Mouse (Mus musculus): ENCODE measurements at regions not wholly inside any gene's neighbourhood (a gene's known extent, or its start where the extent isn't known, plus 50 kb on each side); places are given as distances from the start of the nearest gene placed in this dataset.

- no peak for DNase-seq (ENCODE audit: low read depth, low spot score)
Observed at GRCm38 (mm10) chr12:49945628-49946220, 560.8 kb downstream of the Gm43517 start.

DNA sequence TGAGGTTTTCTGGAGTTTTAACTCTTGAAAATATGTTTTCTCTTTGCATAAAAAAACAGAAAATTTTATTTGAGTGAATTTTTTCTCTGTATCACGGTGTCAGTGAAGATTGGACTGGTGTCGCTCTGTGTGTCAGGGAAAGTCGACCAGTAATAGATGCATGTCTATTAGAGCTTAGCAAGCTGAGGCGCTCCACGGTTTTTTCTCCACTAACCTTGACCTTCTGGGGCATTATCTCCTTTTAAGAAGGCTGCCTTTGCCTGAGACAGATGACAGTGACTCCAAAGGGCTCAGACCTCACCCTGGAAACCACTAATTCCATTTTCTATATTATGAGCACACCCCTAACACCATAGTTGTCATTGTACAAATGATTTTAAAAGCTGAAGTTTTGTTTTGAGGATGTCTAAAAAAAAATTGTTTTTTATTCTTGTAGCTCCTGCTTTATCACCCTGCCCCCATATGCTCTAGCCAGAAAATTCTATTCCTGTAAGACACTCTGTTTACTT is 561.8 kb downstream of the Gm43517 start:
- no peak for DNase-seq (ENCODE audit: low read depth, low spot score)

DNA sequence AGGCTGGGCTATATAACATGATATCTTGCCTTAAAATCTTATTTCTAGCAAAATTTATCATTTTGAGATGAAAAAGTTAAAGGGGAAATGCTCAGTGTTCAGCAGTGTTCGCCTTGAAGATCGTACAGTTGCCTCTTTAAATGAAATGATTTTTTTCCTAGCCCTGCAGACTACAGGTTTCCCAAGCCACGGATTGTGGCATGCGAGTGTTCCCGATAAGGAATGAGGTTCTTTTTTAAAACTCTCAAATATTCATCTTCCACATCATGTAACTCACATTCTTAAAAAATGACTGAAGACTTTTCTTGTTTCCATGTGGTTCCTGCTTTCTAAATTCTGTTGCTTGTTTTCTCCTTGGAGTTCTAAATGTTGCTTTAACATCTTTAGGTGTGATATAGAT is 566.0 kb downstream of the Gm43517 start:
- no peak for DNase-seq (ENCODE audit: low read depth, low spot score)

- peak; percentile 9 for DNase-seq (ENCODE audit: low read depth, low spot score)
Observed at GRCm38 (mm10) chr12:49951821-49952220, 566.8 kb downstream of the Gm43517 start.

- DNase-seq (ENCODE audit: low read depth, low spot score) = no peak
Observed at GRCm38 (mm10) chr12:49968072-49968471, 583.1 kb downstream of the Gm43517 start.

DNA sequence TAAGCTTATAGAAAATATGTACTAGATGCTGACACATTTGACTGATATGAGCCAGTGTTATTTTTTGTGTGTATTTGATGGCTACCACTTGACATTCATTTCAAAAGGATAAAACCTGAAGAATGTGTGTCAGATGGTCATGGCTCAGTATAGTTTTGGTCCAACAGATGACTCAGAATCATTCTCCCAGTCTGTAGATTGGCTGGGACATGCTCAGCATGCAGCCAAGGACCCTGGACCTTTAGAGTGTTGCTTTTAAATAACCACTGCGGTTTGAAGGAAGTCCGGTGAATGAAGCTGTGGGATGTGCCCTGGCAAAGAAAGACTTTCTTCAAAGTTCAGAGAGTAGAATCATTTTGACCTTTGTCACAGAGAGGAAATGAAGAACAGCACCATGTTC is 584.6 kb downstream of the Gm43517 start:
- no peak for DNase-seq (ENCODE audit: low read depth, low spot score)

GRCm38 (mm10) chr12:49974591-49975323 is 589.8 kb downstream of the Gm43517 start:
- no peak for DNase-seq (ENCODE audit: low read depth, low spot score)

- DNase-seq (ENCODE audit: low read depth, low spot score) = no peak
Observed at GRCm38 (mm10) chr12:49975553-49975952, 590.6 kb downstream of the Gm43517 start.

DNA sequence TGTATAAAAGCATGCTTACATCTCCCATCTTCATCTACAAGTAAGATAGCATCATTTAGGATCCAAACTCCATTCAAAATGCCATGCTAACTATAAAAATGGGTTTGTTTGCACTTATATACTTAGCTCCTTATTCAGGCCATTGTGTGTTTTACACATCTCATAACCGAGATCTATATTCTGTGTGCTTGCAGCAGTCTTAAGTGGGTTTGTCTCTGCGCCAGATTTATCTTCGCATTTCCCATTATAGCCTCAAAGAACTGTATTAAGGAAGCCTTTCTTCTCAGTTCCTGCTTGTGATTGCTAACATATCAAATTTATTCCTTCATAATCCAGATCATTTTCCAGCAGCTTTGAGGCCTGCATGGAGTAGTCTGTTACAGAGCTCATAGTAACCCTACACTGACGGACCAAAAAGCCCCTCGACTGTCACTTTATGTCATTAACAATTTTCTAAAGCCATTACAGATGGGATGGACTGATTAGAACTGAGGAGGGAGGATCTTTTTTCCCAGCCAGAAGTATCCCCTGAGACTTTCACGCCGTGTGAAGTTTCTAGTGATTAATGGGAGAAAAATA is 607.6 kb downstream of the Gm43517 start:
- DNase-seq (ENCODE audit: low read depth, low spot score) = no peak

DNA sequence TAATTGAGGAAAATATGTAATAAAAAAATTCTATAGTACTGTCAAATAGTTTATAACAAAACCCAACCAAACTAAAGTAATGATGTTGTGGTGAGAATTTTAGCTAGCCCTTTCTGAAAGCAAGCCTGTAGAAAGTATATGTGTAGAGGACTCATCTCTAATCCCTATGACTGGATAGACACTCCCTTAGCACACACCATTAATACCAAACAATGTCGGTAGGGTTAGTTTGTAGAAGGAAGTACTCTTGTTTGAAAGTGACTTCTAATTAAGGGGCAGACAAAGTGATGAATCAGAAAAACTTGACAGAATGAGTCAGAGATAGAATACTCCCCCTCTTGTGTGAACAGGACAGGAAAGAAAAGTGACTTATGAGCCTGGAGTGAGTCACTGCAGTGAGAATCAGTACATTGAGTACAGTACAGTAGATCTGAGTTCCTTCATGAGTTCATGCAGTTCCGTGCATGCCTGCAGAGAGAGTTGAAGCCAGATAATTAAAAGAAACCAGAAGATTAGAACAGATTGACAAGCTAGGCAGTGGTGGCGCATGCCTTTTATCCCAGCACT is 610.0 kb downstream of the Prkd1 start:
- no peak for DNase-seq (ENCODE audit: low read depth, low spot score)

- no peak for DNase-seq (ENCODE audit: low read depth, low spot score)
Observed at GRCm38 (mm10) chr12:50061286-50061685, 587.6 kb downstream of the Prkd1 start.

GRCm38 (mm10) chr12:50066394-50066793 is 582.5 kb downstream of the Prkd1 start:
- no peak for DNase-seq (ENCODE audit: low read depth, low spot score)

DNA sequence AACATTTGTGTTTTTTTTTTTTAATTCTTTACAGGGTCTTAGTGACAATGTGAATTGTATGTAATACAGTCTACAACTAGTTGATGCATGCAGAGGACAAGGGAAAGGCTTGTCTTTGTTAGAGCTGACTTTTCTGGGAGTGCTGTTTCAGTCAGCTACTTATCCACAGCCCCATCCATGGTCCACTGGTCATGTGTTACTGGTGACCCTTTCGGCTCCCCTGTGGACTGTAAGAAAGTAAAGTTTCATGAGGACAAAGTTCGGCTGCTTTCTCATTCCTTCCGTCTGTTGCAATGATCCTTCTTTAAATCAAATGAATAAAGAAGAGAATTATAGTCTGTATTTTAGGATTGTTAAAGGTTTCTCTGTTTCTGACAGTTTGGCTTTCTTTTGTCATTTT is 577.1 kb downstream of the Prkd1 start:
- no peak for DNase-seq (ENCODE audit: low read depth, low spot score)

GRCm38 (mm10) chr12:50072359-50072758 is 576.5 kb downstream of the Prkd1 start:
- DNase-seq (ENCODE audit: low read depth, low spot score) = no peak

DNA sequence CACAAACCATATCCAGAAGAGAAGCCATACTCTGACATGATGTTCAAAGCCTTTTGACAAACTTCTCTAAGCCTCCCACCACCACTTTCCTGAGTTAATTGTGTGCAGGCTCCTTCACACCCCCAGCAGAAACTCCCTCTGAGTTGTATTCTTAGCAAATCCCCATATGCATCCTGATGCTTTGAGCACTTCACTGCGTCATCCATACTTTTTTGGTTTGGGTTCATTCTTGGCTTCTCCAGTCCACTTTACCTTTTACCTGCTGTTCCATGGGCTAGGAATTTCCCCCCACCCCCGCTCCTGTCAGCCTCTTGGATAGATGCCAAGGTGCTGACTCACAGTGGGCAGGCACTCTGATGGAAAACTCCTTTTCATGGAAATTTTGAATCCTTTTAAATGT is 575.2 kb downstream of the Prkd1 start:
- no peak for DNase-seq (ENCODE audit: low read depth, low spot score)

DNA sequence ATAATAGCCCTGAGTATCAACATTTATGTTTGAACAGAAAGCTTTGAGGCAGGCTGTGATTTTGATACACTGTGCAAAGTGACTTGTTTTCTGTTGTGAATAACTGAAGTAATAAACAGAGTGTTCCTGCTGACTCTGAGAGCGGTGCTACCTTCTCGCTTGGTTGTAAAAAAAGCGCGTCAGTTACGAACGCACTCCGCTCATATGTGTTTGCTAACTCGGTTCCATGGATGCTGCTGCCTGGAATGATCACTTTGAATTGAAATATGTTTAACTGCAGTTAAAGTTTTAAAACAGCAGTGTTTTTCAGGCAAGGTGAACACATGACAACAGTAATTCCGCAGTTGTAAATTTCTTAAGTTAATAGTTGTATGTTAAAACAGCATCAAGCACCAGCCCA is 567.7 kb downstream of the Prkd1 start:
- DNase-seq (ENCODE audit: low read depth, low spot score) = no peak

DNA sequence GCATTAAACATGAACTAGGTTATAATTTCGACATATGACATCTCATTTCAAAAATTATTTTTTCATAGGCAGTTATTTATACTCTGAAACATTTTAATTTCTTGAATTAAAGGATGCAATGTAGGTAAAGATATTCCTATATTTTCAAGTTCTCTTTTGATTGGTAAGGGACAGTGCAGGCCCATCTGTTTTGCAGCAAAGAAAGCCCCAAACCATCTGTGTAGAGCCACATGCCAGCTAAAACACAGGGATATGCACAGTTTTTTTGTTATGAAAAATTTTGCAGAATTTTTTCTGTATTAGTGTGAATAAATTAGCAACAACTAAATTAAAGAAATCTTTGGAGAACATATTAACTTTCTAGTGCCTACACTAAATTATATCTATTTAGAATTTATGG is 567.3 kb downstream of the Prkd1 start:
- no peak for DNase-seq (ENCODE audit: low read depth, low spot score)

DNA sequence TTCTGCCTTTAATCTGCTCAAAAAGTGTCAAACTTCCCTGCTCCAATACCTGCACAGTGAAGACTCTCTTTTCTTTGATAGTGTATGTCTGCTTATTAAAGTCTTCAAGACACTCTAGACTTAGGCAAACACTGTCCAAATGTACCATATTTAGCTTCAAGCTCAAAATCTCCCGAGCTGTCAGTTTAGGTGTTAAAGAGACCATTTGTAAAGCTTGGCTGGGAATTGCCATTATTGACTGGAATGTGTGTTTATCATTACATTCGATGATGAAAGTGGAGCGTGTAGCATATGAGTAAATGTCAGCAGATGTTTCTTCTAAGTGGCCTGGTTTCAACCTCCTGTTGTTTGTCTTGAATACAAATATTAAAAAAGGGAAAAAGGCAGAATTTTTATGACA is 564.4 kb downstream of the Prkd1 start:
- no peak for DNase-seq (ENCODE audit: low read depth, low spot score)

DNA sequence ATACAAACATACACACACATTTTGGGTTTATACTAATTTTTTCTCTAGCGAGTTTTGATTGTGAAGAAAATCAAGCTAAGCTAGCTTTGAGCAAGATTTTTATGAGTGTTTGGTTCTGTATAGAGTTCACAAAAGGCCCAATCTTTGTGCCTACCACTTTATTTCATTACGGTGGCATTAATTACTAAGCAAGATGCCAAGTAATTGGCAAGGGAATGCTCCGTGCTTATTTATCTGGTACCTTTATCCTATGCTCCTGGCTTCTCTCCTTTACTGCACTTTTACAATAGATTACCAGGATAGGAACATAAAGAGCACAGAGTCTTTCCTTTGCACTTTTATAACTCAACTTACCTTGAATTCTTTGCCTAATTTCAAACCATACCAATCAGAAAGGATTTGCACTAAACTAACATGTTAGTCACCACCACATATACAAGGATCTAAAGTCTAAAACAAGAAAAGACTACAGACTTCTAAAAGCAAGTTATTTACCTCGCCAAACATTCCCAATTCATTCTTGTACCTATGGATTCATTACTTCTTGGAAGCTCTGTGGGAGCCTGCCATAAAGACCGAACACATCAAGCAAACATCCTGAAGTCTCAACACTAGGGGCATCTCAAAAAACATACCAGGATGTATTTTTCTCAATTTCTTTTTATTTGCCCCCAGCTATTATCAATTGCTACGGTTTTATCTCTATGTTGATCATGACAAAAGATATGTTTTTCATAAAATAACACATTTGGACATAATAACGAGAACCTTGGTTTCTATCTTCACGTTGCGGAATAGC is 537.5 kb downstream of the Prkd1 start:
- no peak for DNase-seq (ENCODE audit: low read depth, low spot score)

GRCm38 (mm10) chr12:50112081-50112491 is 536.8 kb downstream of the Prkd1 start:
- DNase-seq (ENCODE audit: low read depth, low spot score) = no peak

GRCm38 (mm10) chr12:50115855-50116254 is 533.0 kb downstream of the Prkd1 start:
- DNase-seq (ENCODE audit: low read depth, low spot score) = no peak

DNA sequence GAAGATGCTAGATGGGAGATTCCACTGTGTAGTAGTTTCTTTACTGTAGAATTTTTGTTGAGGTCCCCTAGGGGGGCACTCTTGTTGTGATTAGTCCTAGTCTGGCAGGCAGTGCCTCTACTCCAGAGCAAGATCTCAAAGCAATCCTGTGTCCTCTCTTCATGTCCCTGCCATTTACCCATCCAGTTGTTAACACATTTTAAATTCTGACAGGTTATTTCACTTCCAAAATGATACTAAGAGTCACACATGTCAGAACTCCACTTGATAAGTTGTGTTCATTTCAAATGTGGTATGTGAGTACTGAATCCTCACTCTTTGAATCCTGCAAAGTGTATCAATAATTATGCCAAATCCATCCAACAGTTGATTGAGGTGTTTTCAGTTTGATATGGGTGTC is 530.6 kb downstream of the Prkd1 start:
- no peak for DNase-seq (ENCODE audit: low read depth, low spot score)

Data from ZHBTc4 (cell line).